Comparison of ENCODE assay signal across 9 mouse cellular contexts in genomic region chr2:105428029-105428428, GRCm38 (mm10). TPM values are rescaled to one million over a fixed set of nuclear protein-coding genes. Genes with fewer than 3 reads are reported as not detected.
DNase-seq lines count a peak whose midpoint lies in the region; ATAC-seq and TF ChIP-seq lines count a peak whose summit lies in the region.
"Had no signal": no experiment of that assay in that cellular context is flagged by ENCODE, and none has a peak within 500 bp of the region (broad histone marks: within the 10 kb centered on the region; RNA-seq: fewer than 3 reads in every experiment).

No protein-coding gene starts in this region.

- no peaks in the 10 kb centered on the region for H3K4me1 ChIP-seq in embryonic facial prominence, embryonic 11.5 days (ENCODE audit: control insufficient read depth, insufficient read depth, low read length)
- peaks cover 9% of the 10 kb centered on the region; the same call in 1 of the 2 replicates for H3K4me1 ChIP-seq in heart, embryonic 11.5 days (ENCODE audit: control insufficient read depth, insufficient read depth, low read length)
- H3K4me1 ChIP-seq in limb, embryonic 11.5 days (ENCODE audit: control insufficient read depth, insufficient read depth, low read length): peaks cover 2% of the 10 kb centered on the region; the same call in 1 of the 2 replicates
- H3K4me1 ChIP-seq in midbrain, embryonic 16.5 days (ENCODE audit: control insufficient read depth, insufficient read depth, low read length): peaks cover 4% of the 10 kb centered on the region; the same call in 1 of the 2 replicates
- H3K4me1 ChIP-seq in stomach, postnatal 0 days (replicated peaks; ENCODE audit: control insufficient read depth, insufficient read depth): no peaks in the 10 kb centered on the region
- H3K4me1 ChIP-seq: embryonic facial prominence, embryonic 12.5 days had no signal

- H3K4me3 ChIP-seq in C2C12 (ENCODE audit: insufficient read depth, poor library complexity, severe bottlenecking): no peak overlapping the region
- H3K4me3 ChIP-seq in embryonic facial prominence, embryonic 11.5 days (ENCODE audit: low read depth, low read length): no peak overlapping the region
- H3K4me3 ChIP-seq in heart, embryonic 11.5 days (ENCODE audit: low read depth, low read length): no peak overlapping the region
- H3K4me3 ChIP-seq in limb, embryonic 11.5 days (ENCODE audit: low read depth, low read length): no peak overlapping the region
- no peak overlapping the region for H3K4me3 ChIP-seq in midbrain, embryonic 16.5 days (ENCODE audit: low read depth, low read length)
- H3K4me3 ChIP-seq in stomach, postnatal 0 days (ENCODE audit: low read depth, low read length): no peak overlapping the region
- H3K4me3 ChIP-seq: embryonic facial prominence, embryonic 12.5 days had no signal

- no peaks in the 10 kb centered on the region for H3K79me3 ChIP-seq in C2C12 (ENCODE audit: low read depth)

- no peak overlapping the region for H3K4me2 ChIP-seq in embryonic facial prominence, embryonic 11.5 days (ENCODE audit: low read depth, low read length)
- H3K4me2 ChIP-seq in heart, embryonic 11.5 days: peak overlapping the region; percentile 56
- no peak overlapping the region for H3K4me2 ChIP-seq in limb, embryonic 11.5 days (ENCODE audit: low read depth, severe bottlenecking)
- H3K4me2 ChIP-seq in midbrain, embryonic 16.5 days (ENCODE audit: low read length): no peak overlapping the region
- H3K4me2 ChIP-seq in stomach, postnatal 0 days (replicated peaks; ENCODE audit: low read depth): no peak overlapping the region
- H3K4me2 ChIP-seq: embryonic facial prominence, embryonic 12.5 days had no signal

- no peak for TF ChIP-seq EP300 in stomach, postnatal 0 days (optimal IDR thresholded peaks at IDR 0.05)

- DNase-seq in adrenal gland, postnatal 36 days: peak; percentile 69 to 74
- DNase-seq in embryonic facial prominence, embryonic 11.5 days (ENCODE audit: low spot score): peak; percentile 85
- peak; percentile 33 to 61 for DNase-seq in kidney, adult 8-10 months
- peak; percentile 81 for DNase-seq in limb, embryonic 11.5 days (ENCODE audit: low spot score)
- peak; percentile 66 for DNase-seq in stomach, postnatal 0 days (ENCODE audit: low spot score)

- H3K27ac ChIP-seq in embryonic facial prominence, embryonic 11.5 days (replicated peaks; ENCODE audit: low read depth, low read length): no peak overlapping the region
- H3K27ac ChIP-seq in heart, embryonic 11.5 days (ENCODE audit: low read depth, low read length): no peak overlapping the region
- no peak overlapping the region for H3K27ac ChIP-seq in limb, embryonic 11.5 days (replicated peaks; ENCODE audit: low read depth, low read length)
- H3K27ac ChIP-seq in midbrain, embryonic 16.5 days (ENCODE audit: low read length): no peak overlapping the region
- H3K27ac ChIP-seq in stomach, postnatal 0 days (replicated peaks): no peak overlapping the region
- H3K27ac ChIP-seq: embryonic facial prominence, embryonic 12.5 days had no signal

- ATAC-seq in embryonic facial prominence, embryonic 11.5 days (replicated peaks; ENCODE audit: insufficient number of reproducible peaks, low FRiP score, low TSS enrichment, low read depth): no peak
- ATAC-seq in heart, embryonic 11.5 days (replicated peaks; ENCODE audit: insufficient number of reproducible peaks, low FRiP score, low TSS enrichment): 0 out of 2 replicates have a peak, but pooled peaks have one; percentile 41
- peak; percentile 63; the same call in 1 of the 2 replicates for ATAC-seq in limb, embryonic 11.5 days (ENCODE audit: insufficient number of reproducible peaks, low FRiP score, low TSS enrichment, low read depth)
- ATAC-seq in midbrain, embryonic 16.5 days: peak; percentile 69
- no peak for ATAC-seq in stomach, postnatal 0 days (ENCODE audit: low FRiP score, low TSS enrichment)

- H3K36me3 ChIP-seq in C2C12 (ENCODE audit: control insufficient read depth, insufficient read depth): no peaks in the 10 kb centered on the region
- no peaks in the 10 kb centered on the region for H3K36me3 ChIP-seq in embryonic facial prominence, embryonic 11.5 days (replicated peaks; ENCODE audit: control insufficient read depth, insufficient read depth, low read depth, low read length)
- no peaks in the 10 kb centered on the region for H3K36me3 ChIP-seq in heart, embryonic 11.5 days (ENCODE audit: control insufficient read depth, insufficient read depth, low read length)
- H3K36me3 ChIP-seq in limb, embryonic 11.5 days (ENCODE audit: control insufficient read depth, insufficient read depth, low read length): no peaks in the 10 kb centered on the region
- H3K36me3 ChIP-seq in midbrain, embryonic 16.5 days (ENCODE audit: control insufficient read depth, insufficient read depth, low read length): no peaks in the 10 kb centered on the region
- H3K36me3 ChIP-seq in stomach, postnatal 0 days (ENCODE audit: control insufficient read depth, insufficient read depth, low read length): no peaks in the 10 kb centered on the region
- H3K36me3 ChIP-seq: embryonic facial prominence, embryonic 12.5 days had no signal

- H3ac ChIP-seq in C2C12 (ENCODE audit: control insufficient read depth, insufficient read length, low read depth): no peak overlapping the region

- 4% methylated on average over 12 of the region's 12 CpGs for WGBS in embryonic facial prominence, embryonic 11.5 days
- 3% methylated on average over 12 of the region's 12 CpGs for WGBS in heart, embryonic 11.5 days (ENCODE audit: insufficient replicate concordance)
- 6% methylated on average over 12 of the region's 12 CpGs for WGBS in limb, embryonic 11.5 days
- 4% methylated on average over 12 of the region's 12 CpGs for WGBS in midbrain, embryonic 16.5 days
- 3% methylated on average over 12 of the region's 12 CpGs for WGBS in stomach, postnatal 0 days

- TF ChIP-seq CTCF in C2C12 (IDR thresholded peaks at IDR 0.05; ENCODE audit: control insufficient read depth, insufficient read depth, insufficient read length): peak; percentile 24
- peak; percentile 96 for TF ChIP-seq CTCF in stomach, postnatal 0 days (IDR thresholded peaks at IDR 0.05; ENCODE audit: low read depth)

- H3K27me3 ChIP-seq in C2C12 (ENCODE audit: control insufficient read depth, insufficient read depth, insufficient read length): peaks cover 3% of the 10 kb centered on the region
- no peaks in the 10 kb centered on the region for H3K27me3 ChIP-seq in embryonic facial prominence, embryonic 11.5 days (ENCODE audit: control insufficient read depth, insufficient read depth, low read length)
- H3K27me3 ChIP-seq in heart, embryonic 11.5 days (ENCODE audit: control insufficient read depth, insufficient read depth, low read length): no peaks in the 10 kb centered on the region
- no peaks in the 10 kb centered on the region for H3K27me3 ChIP-seq in limb, embryonic 11.5 days (ENCODE audit: control insufficient read depth, insufficient read depth, low read length)
- H3K27me3 ChIP-seq in midbrain, embryonic 16.5 days (ENCODE audit: control insufficient read depth, insufficient read depth, low read depth, low read length): peaks cover 8% of the 10 kb centered on the region
- no peaks in the 10 kb centered on the region for H3K27me3 ChIP-seq in stomach, postnatal 0 days (ENCODE audit: control insufficient read depth, insufficient read depth, low read length)
- H3K27me3 ChIP-seq: embryonic facial prominence, embryonic 12.5 days had no signal

- no peak overlapping the region for H3K9ac ChIP-seq in embryonic facial prominence, embryonic 11.5 days (replicated peaks; ENCODE audit: low read length)
- H3K9ac ChIP-seq in heart, embryonic 11.5 days (ENCODE audit: low read depth, low read length): no peak overlapping the region
- no peak overlapping the region for H3K9ac ChIP-seq in limb, embryonic 11.5 days (ENCODE audit: low read length)
- H3K9ac ChIP-seq in midbrain, embryonic 16.5 days (ENCODE audit: low read depth, low read length): no peak overlapping the region
- H3K9ac ChIP-seq in stomach, postnatal 0 days (ENCODE audit: low read length): no peak overlapping the region
- H3K9ac ChIP-seq: embryonic facial prominence, embryonic 12.5 days had no signal

- H3K9me3 ChIP-seq in embryonic facial prominence, embryonic 11.5 days (replicated peaks; ENCODE audit: control insufficient read depth, low read length): no peaks in the 10 kb centered on the region
- no peaks in the 10 kb centered on the region for H3K9me3 ChIP-seq in heart, embryonic 11.5 days (replicated peaks; ENCODE audit: control insufficient read depth, low read length)
- no peaks in the 10 kb centered on the region for H3K9me3 ChIP-seq in limb, embryonic 11.5 days (ENCODE audit: control insufficient read depth, low read length)
- H3K9me3 ChIP-seq in midbrain, embryonic 16.5 days (replicated peaks; ENCODE audit: control insufficient read depth, low read length, poor library complexity, severe bottlenecking): no peaks in the 10 kb centered on the region
- no peaks in the 10 kb centered on the region for H3K9me3 ChIP-seq in stomach, postnatal 0 days (ENCODE audit: control insufficient read depth, low read length)
- H3K9me3 ChIP-seq: embryonic facial prominence, embryonic 12.5 days had no signal

- no peaks in the 10 kb centered on the region for H3K79me2 ChIP-seq in C2C12 (ENCODE audit: control insufficient read depth, insufficient read depth)

TF ChIP-seq in C2C12, 6 proteins besides CTCF, POLR2A, EP300 and RAD21:
- TF ChIP-seq CEBPB (IDR thresholded peaks at IDR 0.05; ENCODE audit: low read depth) (peak; percentile 99), USF1 (IDR thresholded peaks at IDR 0.05; ENCODE audit: low read depth) (no peak)
TF ChIP-seq in C2C12: peak in this region for 1.

RNA-seq across cellular contexts. Expression of gene Rcn1, which starts 28.9 kb away (rescaled TPM):
- polyA plus RNA-seq in C2C12 (2012; fragmentation: generic; extraction: Trizol): 97.3 TPM
- 100 to 1,000 TPM in 1 of 2 experiments, 10 to 100 TPM in 1; 44.0 to 181 TPM for total RNA-seq in adrenal gland, postnatal 36 days (2021)
- polyA plus RNA-seq in embryonic facial prominence, embryonic 11.5 days (2014; fragmentation: Nextera tagmentation; extraction: Ambion mirVana): 151 and 160 TPM in 2 replicates
- 90.2 and 178 TPM in 2 replicates for polyA plus RNA-seq in heart, embryonic 11.5 days (2014; fragmentation: Nextera tagmentation; extraction: Ambion mirVana)
- polyA plus RNA-seq in limb, embryonic 11.5 days (2014; fragmentation: Nextera tagmentation; extraction: Ambion mirVana): 131 and 140 TPM in 2 replicates
- 63.8 and 65.7 TPM in 2 replicates for polyA plus RNA-seq in midbrain, embryonic 16.5 days (2015; fragmentation: Nextera tagmentation; extraction: Ambion mirVana)
- 61.1 and 64.9 TPM in 2 replicates for polyA plus RNA-seq in stomach, postnatal 0 days (2015; fragmentation: Nextera tagmentation; extraction: Ambion mirVana)

Comparison
In these comparisons a context has a peak if more than half of its experiments do, and no peak if none do; other contexts are left out.
1. ATAC-seq: peak in heart, embryonic 11.5 days (single experiment), limb, embryonic 11.5 days (single experiment) and midbrain, embryonic 16.5 days (single experiment); none in embryonic facial prominence, embryonic 11.5 days (single experiment) and stomach, postnatal 0 days (single experiment).
2. Peak in every context shown above with its lines, with median percentiles within 50 percentile points of each other: DNase-seq.